Mouse (Mus musculus) spleen, adult 10 weeks (tissue): ENCODE results near the gene Prpf39. TPM values are rescaled to one million over a fixed set of nuclear protein-coding genes. Genes with fewer than 3 reads are reported as not detected.

Experiments used
- polyA plus RNA-seq: library from polyadenylated mRNA; stranded (reverse); fragments of 350-450 nt; fragmentation: Illumina TruSeq; extraction: RNeasy Lipid Tissue Mini Kit (QIAGEN cat#74804); gene quantifications from one replicate; pipeline ENCODE4 v1.2.3, GENCODE M21; 2015; ENCODE audit warnings: low replicate concordance; ENCODE audit not compliant: insufficient read depth

Prpf39 gene
- 146 TPM for polyA plus RNA-seq

DNA sequence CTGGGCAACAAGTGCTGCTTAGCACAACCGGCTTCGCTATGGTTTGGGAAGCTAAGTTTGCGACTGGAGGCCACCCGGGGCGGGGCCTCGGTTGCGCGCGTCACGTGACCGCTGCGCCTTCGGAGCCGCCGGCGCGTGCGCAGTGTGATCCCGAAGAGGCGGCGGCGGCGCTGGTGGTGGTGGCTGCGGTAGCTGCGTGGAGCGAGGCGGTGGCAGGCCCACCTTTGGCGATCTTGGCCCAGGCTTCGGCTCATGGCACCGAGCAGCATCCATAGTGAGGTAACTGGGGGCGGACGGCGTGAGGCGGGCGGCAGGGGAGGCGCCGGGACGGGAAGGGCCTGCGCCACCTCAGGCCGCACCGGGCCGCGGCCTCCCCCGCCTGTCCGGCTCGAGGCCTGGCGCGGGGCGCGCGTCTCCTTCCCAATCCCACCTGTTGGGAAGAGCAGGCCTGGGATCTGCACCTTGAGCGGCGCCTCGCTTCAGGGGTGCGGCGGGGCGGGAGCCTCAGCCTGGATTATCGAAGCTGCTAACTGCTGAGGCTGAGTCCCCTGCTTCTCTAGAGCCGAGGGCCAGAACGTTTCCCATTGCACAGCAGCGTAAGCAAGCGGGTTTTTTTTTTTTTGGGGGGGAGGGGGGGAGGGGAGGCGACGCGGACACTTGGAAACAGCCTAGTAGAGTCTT, at the start of gene Prpf39:
Prpf39 (plus strand) TSS at position 144 of the 681 bp plus-strand sequence.

DNA sequence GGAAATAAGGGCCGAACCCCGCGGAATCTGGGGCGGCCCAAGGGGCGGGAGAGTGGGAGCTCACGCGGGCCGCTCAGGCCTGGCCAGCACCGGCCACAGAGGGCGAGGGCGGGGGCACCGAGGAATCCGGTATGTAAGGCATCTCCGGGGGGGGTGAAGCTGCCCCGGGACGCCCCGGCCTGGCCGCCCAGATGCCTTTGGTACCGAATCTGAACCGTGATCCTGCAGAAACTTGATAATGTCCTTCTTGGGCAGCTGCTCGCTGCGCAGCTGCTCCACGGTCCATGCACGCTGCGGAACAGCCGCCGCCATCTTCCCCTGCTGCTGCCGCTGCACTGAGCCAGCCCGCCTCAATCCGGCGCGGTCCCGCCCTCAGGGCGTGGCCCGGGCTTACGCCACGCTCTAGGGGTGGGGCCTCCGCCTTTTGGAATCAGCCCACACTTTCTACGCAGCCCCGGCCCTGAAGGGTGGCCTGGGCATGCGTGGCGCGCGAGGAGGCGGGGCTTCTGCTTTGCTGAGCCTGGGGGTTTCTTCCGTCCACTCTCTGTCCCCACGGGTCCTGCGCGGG, 37.6 kb downstream of the Prpf39 start, which contains the start of gene Fkbp3:
Fkbp3 (minus strand) TSS at position 397 of the 568 bp plus-strand sequence.

GRCm38 (mm10) chr12:65075085-65075732, 39.1 kb downstream of the Prpf39 start, which contains the start of gene Fancm:
Fancm (plus strand) TSS chr12:65075603.

Other genes starting within 250 kb of the Prpf39 start
- 7.8 TPM for gene Gm527, start 118.4 kb upstream of the Prpf39 start, polyA plus RNA-seq
- gene Klhl28, start 70.8 kb upstream of the Prpf39 start, polyA plus RNA-seq = 25.9 TPM
- 32.2 TPM for gene Togaram1, start 70.5 kb upstream of the Prpf39 start, polyA plus RNA-seq
- gene Fkbp3, start 37.7 kb downstream of the Prpf39 start, polyA plus RNA-seq = 167 TPM
- gene Fancm, start 39.3 kb downstream of the Prpf39 start, polyA plus RNA-seq = 11.5 TPM
- gene Mis18bp1, start 136.3 kb downstream of the Prpf39 start, polyA plus RNA-seq = 7.1 TPM
- not detected for gene Wdr20rt, start 189.2 kb downstream of the Prpf39 start, polyA plus RNA-seq